Mouse (Mus musculus): Measurements from ENCODE around the gene Hist1h1c. TPM values are rescaled to one million over a fixed set of nuclear protein-coding genes. Genes with fewer than 3 reads are reported as not detected.
"Not testable (repeated sequence)": the region's sequence is repeated elsewhere in the genome, so short reads cannot be mapped to it uniquely, and the experiment has no call there.

Gene Hist1h1c
- polyA plus RNA-seq, 1 experiment from 2014 or later: 32.4 TPM

DNA sequence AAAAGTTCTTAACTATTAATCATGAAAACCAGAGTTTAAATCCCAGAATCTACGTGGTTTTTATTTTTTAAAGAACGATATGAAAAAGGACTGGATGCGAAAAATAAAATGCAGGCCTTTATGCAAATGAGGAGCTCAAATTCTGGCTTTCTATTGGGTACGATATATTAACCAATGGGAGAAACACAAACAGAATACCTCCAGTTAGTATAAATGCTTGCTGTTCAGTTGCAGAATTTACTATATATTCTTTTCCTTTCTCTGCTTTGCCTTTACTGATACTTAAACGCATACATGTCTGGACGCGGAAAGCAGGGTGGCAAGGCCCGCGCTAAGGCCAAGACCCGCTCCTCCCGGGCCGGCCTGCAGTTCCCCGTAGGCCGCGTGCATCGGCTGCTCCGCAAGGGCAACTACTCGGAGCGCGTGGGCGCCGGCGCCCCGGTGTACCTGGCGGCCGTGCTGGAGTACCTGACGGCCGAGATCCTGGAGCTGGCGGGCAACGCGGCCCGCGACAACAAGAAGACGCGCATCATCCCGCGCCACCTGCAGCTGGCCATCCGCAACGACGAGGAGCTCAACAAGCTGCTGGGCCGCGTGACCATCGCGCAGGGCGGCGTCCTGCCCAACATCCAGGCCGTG, 12.3 kb downstream of the Hist1h1c start, which contains the start of gene Hist1h2ab:
Gene Hist1h2ab, plus strand, starts transcription at position 288 of the 639 bp plus-strand sequence.
- not testable (repeated sequence) for H3K4me1 ChIP-seq (replicated peaks); H3K27me3 ChIP-seq (replicated peaks); H3K9me3 ChIP-seq; H3K36me3 ChIP-seq
- peak within 1 kb of the TSS; percentile 63 for H3K4me2 ChIP-seq (replicated peaks)
- under 1% methylated on average over 34 of the region's 47 CpGs for WGBS
- peak within 1 kb of the TSS; percentile 96 for H3K27ac ChIP-seq
- peak within 1 kb of the TSS; percentile 54 for H3K9ac ChIP-seq
- H3K4me3 ChIP-seq (replicated peaks): peak within 1 kb of the TSS; percentile 39
- ATAC-seq: peak; percentile 59

DNA sequence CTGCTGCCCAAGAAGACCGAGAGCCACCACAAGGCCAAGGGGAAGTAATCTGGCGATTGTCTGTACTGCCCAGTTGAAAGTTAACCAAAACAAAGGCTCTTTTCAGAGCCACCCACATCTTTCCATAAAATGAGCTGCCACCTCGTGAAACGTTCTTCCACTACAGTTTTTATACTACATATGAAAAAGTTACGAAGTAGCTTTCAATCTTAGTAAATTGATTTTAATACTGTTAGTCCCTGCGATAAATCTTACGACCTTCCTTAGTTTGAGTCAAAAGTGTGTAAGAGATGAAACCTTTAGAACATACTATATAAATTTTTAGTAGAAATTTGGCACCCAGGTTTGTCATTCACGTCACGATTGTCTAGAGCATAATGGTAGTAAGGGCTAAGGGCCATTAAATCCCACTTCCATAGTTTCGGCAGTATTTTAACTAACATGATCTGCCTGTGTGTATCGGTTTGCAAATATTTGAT, 12.9 kb downstream of the Hist1h1c start:
- ATAC-seq: peak; percentile 14; the same call in 1 of the 2 replicates
- no peaks in the 10 kb centered on the region for H3K9me3 ChIP-seq
- H3K9ac ChIP-seq: peak overlapping the region; percentile 54
- H3K36me3 ChIP-seq: no peaks in the 10 kb centered on the region
- peak overlapping the region; percentile 96 for H3K27ac ChIP-seq
- H3K4me3 ChIP-seq (replicated peaks): peak overlapping the region; percentile 39
- no peaks in the 10 kb centered on the region for H3K27me3 ChIP-seq (replicated peaks)
- H3K4me2 ChIP-seq (replicated peaks): peak overlapping the region; percentile 63
- 0 out of 2 replicates have a peak, but pooled peaks cover 4% of the 10 kb centered on the region for H3K4me1 ChIP-seq (replicated peaks)
- 2% methylated on average over 11 of the region's 11 CpGs for WGBS

GRCm38 (mm10) chr13:23752067-23752741, 13.6 kb downstream of the Hist1h1c start, which contains the start of gene Hist1h3b:
Gene Hist1h3b (plus strand): TSS chr13:23752267.
- H3K4me2 ChIP-seq (replicated peaks): peak within 1 kb of the TSS; percentile 63
- H3K9me3 ChIP-seq; H3K36me3 ChIP-seq; H3K4me1 ChIP-seq (replicated peaks); H3K27me3 ChIP-seq (replicated peaks): not testable (repeated sequence)
- H3K4me3 ChIP-seq (replicated peaks): peak within 1 kb of the TSS; percentile 39
- peak; percentile 87 for ATAC-seq
- 0% methylated on average over 18 of the region's 47 CpGs for WGBS
- peak within 1 kb of the TSS; percentile 96 for H3K27ac ChIP-seq
- H3K9ac ChIP-seq: peak within 1 kb of the TSS; percentile 54

DNA sequence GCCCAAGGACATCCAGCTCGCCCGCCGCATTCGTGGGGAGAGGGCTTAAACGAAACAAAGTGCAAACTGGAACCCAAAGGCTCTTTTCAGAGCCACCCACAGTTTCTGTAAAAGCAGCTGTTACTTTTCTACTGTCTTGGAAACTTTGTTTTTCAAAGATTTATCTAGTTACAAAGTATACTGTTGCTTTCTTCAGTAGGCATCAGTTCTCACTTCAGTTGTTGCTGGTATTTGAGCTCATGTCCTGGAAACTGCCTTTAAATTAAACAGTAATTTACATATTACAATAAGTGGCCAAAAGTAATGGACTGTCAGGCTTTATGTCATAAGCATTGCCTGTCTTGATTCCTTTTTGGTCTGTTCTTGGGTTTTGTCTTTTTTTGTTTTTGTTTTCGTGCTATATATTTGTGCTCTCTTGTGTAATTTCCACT, 14.1 kb downstream of the Hist1h1c start:
- 5% methylated on average over 6 of the region's 6 CpGs for WGBS
- peak overlapping the region; percentile 53 for H3K4me2 ChIP-seq (replicated peaks)
- H3K27ac ChIP-seq: peak overlapping the region; percentile 80
- no peaks in the 10 kb centered on the region for H3K27me3 ChIP-seq (replicated peaks)
- no peak for ATAC-seq
- peak overlapping the region; percentile 51 for H3K9ac ChIP-seq
- H3K9me3 ChIP-seq: no peaks in the 10 kb centered on the region
- no peaks in the 10 kb centered on the region for H3K36me3 ChIP-seq
- H3K4me1 ChIP-seq (replicated peaks): 0 out of 2 replicates have a peak, but pooled peaks cover 4% of the 10 kb centered on the region
- peak overlapping the region; percentile 33 for H3K4me3 ChIP-seq (replicated peaks)

- no peak overlapping the region for H3K4me3 ChIP-seq (replicated peaks)
- no peaks in the 10 kb centered on the region for H3K4me1 ChIP-seq (replicated peaks)
- no peak overlapping the region for H3K27ac ChIP-seq
- peak overlapping the region; percentile 53 for H3K4me2 ChIP-seq (replicated peaks)
- H3K36me3 ChIP-seq: no peaks in the 10 kb centered on the region
- no peak for ATAC-seq
- no peaks in the 10 kb centered on the region for H3K9me3 ChIP-seq
- 53% methylated on average over 4 of the region's 4 CpGs for WGBS
- no peak overlapping the region for H3K9ac ChIP-seq
- no peaks in the 10 kb centered on the region for H3K27me3 ChIP-seq (replicated peaks)
These were observed 14.9 kb downstream of the Hist1h1c start for GRCm38 (mm10) chr13:23753314-23754078.

DNA sequence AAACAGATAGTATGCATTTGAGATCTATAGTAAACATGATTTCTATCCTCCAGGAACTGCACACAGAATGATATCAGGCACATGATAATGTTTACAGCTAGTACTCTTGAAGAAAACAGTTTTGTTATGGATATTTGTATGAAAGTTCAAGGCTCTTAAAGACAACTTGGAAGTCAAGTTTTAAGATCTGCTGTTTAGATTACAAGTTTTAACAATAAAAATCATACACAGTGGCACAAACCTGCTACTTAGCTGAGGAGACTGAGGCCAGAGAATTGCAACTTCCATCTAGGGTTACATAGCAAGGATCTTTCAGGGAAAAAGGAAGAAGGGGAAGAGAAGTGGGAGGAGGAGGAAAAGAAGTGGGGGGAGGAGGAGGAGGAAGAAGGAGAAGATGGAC, 16.4 kb downstream of the Hist1h1c start:
- Histone ChIP-seq H3K9ac (no peak overlapping the region), H3K36me3 (no peaks in the 10 kb centered on the region), H3K4me2 (replicated peaks) (no peak overlapping the region), H3K4me3 (replicated peaks) (no peak overlapping the region), H3K4me1 (replicated peaks) (0 out of 2 replicates have a peak, but pooled peaks cover under 1% of the 10 kb centered on the region), H3K27ac (no peak overlapping the region), H3K27me3 (replicated peaks) (no peaks in the 10 kb centered on the region), H3K9me3 (no peaks in the 10 kb centered on the region)
- ATAC-seq: no peak

GRCm38 (mm10) chr13:23756790-23757189, 18.2 kb downstream of the Hist1h1c start, which contains the start of gene Hist1h4b:
Gene Hist1h4b (plus strand): TSS chr13:23757013.
- Histone ChIP-seq H3K4me2 (replicated peaks) (peak within 1 kb of the TSS; percentile 71), H3K9ac (peak within 1 kb of the TSS; percentile 53), H3K9me3 (no peaks in the 10 kb centered on the region), H3K4me1 (replicated peaks) (0 out of 2 replicates have a peak, but pooled peaks cover 6% of the 10 kb centered on the region), H3K36me3 (no peaks in the 10 kb centered on the region), H3K4me3 (replicated peaks) (peak within 1 kb of the TSS; percentile 38), H3K27me3 (replicated peaks) (no peaks in the 10 kb centered on the region), H3K27ac (peak within 1 kb of the TSS; percentile 91)
- ATAC-seq: peak; percentile 79
- WGBS: 0% methylated on average over 20 of the region's 22 CpGs

DNA sequence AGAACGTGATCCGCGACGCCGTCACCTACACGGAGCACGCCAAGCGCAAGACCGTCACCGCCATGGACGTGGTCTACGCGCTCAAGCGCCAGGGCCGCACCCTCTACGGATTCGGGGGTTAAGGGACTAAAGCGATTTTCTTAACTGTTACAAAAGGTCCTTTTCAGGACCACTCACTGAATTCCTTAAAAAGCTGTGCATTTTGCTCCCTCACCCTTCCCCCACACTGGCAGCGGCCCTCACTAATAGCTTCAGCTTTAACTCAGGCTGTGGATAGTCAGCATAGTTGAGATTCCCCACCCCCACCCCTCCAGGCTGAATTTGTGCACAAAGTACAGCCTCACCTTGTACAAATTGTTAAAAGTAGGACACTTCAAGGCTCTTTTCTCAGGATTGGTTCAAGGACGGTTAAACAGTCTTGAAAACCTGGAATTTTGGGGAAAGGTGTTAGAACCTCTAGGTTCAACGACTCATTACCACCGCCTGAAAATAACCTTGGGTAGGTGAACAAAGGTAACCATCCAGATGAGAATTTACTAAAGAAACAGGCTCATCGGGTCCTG, 18.7 kb downstream of the Hist1h1c start:
- Histone ChIP-seq H3K9me3 (no peaks in the 10 kb centered on the region), H3K4me1 (replicated peaks) (0 out of 2 replicates have a peak, but pooled peaks cover 6% of the 10 kb centered on the region), H3K27ac (peak overlapping the region; percentile 91), H3K4me2 (replicated peaks) (peak overlapping the region; percentile 71), H3K9ac (peak overlapping the region; percentile 53), H3K36me3 (no peaks in the 10 kb centered on the region), H3K4me3 (replicated peaks) (peak overlapping the region; percentile 38), H3K27me3 (replicated peaks) (no peaks in the 10 kb centered on the region)
- WGBS: under 1% methylated on average over 18 of the region's 23 CpGs
- peak; percentile 3; the same call in 1 of the 2 replicates for ATAC-seq

DNA sequence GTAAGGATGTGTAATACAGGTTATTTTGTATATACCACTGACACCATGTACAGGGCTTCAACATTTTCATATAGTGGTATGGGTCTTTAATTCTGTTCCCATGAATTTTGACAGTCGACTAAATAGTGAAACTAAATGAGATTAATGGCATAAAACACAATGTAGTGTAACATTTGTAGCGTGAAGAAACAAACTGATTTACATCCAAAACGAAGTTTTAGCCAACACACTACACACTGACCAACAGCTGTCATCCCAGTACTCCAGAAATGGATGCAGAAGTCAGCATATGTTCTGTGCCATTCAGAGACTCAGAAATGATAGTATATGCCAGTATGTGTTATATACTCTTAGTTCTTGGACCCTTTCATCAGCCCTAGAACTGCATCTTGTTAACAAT, 19.3 kb downstream of the Hist1h1c start:
- Histone ChIP-seq H3K9ac (no peak overlapping the region), H3K27me3 (replicated peaks) (no peaks in the 10 kb centered on the region), H3K4me3 (replicated peaks) (no peak overlapping the region), H3K4me1 (replicated peaks) (0 out of 2 replicates have a peak, but pooled peaks cover 6% of the 10 kb centered on the region), H3K4me2 (replicated peaks) (no peak overlapping the region), H3K9me3 (no peaks in the 10 kb centered on the region), H3K36me3 (no peaks in the 10 kb centered on the region), H3K27ac (no peak overlapping the region)
- WGBS: 36% methylated on average over 3 of the region's 3 CpGs
- ATAC-seq: no peak

- Histone ChIP-seq H3K27ac (no peak overlapping the region), H3K4me3 (replicated peaks) (no peak overlapping the region), H3K4me2 (replicated peaks) (no peak overlapping the region), H3K9ac (no peak overlapping the region), H3K36me3 (no peaks in the 10 kb centered on the region), H3K27me3 (replicated peaks) (no peaks in the 10 kb centered on the region), H3K4me1 (replicated peaks) (peaks cover 9% of the 10 kb centered on the region), H3K9me3 (no peaks in the 10 kb centered on the region)
- WGBS: 70% methylated on average over 3 of the region's 3 CpGs
- no peak for ATAC-seq
These were observed 20.7 kb downstream of the Hist1h1c start for GRCm38 (mm10) chr13:23759251-23759771.

DNA sequence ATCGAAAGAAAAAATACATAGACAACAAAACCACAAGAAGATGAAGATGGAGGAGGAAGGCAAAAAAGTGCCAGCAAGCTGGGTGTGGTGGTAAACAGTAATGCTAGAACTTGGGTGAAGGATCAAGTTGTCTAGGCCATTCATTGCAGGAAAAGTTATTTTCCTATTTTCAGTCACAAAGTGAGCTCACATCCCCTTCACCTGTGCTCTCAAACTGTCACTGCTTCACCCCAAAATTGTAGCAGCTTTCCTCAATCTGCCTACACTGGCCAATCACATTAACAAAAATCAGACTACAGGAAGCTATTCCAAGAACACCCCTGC, 21.3 kb downstream of the Hist1h1c start:
- peak overlapping the region; percentile 86 for H3K4me2 ChIP-seq (replicated peaks)

More for the DNA sequence above, 21.3 kb downstream of the Hist1h1c start:
- H3K4me1 ChIP-seq (replicated peaks): peaks cover 12% of the 10 kb centered on the region
- H3K27ac ChIP-seq: peak overlapping the region; percentile 84
- no peak for ATAC-seq
- H3K9me3 ChIP-seq: no peaks in the 10 kb centered on the region
- H3K4me3 ChIP-seq (replicated peaks): peak overlapping the region; percentile 42; the same call in 1 of the 2 replicates
- H3K27me3 ChIP-seq (replicated peaks): no peaks in the 10 kb centered on the region
- peak overlapping the region; percentile 44; the same call in 1 of the 2 replicates for H3K9ac ChIP-seq
- no peaks in the 10 kb centered on the region for H3K36me3 ChIP-seq
- WGBS: 82% methylated on average over 1 of the region's 1 CpGs
